Mouse (Mus musculus): ENCODE measurements around the gene Ilkap. TPM values are rescaled to one million over a fixed set of nuclear protein-coding genes. Genes with fewer than 3 reads are reported as not detected.

Ilkap gene
- total RNA-seq, 1 experiment from 2014 or later, result 179 TPM

Other genes with a start within 250 kb of the Ilkap start
- 15.7 to 28.1 TPM (median 26.3 TPM) in 3 replicates for gene Ramp1, start 219.0 kb downstream of the Ilkap start, total RNA-seq (2017)
- 75.0 to 85.6 TPM (median 83.2 TPM) in 3 replicates for gene Ube2f, start 148.5 kb downstream of the Ilkap start, total RNA-seq (2017)
- 18.4 to 25.4 TPM (median 25.1 TPM) in 3 replicates for gene Scly, start 100.5 kb downstream of the Ilkap start, total RNA-seq (2017)
- gene Espnl, start 76.7 kb downstream of the Ilkap start, total RNA-seq (2017), result not detected in 3 replicates
- gene Klhl30, start 47.8 kb downstream of the Ilkap start, total RNA-seq (2017), result 1.2 to 11.7 TPM (median 3.0 TPM) in 3 replicates
- 0.29 to 0.48 TPM in 2 of 3 replicates, not detected in the other for gene Erfe, start 32.4 kb downstream of the Ilkap start, total RNA-seq (2017)
- 11.5 to 23.5 TPM (median 13.5 TPM) in 3 replicates for gene Hes6, start 15.2 kb upstream of the Ilkap start, total RNA-seq (2017)
- gene Per2, start 60.5 kb upstream of the Ilkap start, total RNA-seq (2017), result 2.8 to 12.0 TPM (median 3.1 TPM) in 3 replicates
- 4.4 to 6.2 TPM (median 5.6 TPM) in 3 replicates for gene Traf3ip1, start 95.8 kb upstream of the Ilkap start, total RNA-seq (2017)
- 13.9 to 28.9 TPM (median 15.4 TPM) in 3 replicates for gene Asb1, start 141.7 kb upstream of the Ilkap start, total RNA-seq (2017)

Data from monocyte, adult 5-6 weeks (primary cell).